Mouse (Mus musculus) right cerebral cortex, postnatal 25 days (tissue): ENCODE data around the gene Spsb4.

ENCODE experiments used
- DNase-seq: peaks from one replicate; pipeline ENCODE4 v3.0.0; 2022

Gene Spsb4

DNA sequence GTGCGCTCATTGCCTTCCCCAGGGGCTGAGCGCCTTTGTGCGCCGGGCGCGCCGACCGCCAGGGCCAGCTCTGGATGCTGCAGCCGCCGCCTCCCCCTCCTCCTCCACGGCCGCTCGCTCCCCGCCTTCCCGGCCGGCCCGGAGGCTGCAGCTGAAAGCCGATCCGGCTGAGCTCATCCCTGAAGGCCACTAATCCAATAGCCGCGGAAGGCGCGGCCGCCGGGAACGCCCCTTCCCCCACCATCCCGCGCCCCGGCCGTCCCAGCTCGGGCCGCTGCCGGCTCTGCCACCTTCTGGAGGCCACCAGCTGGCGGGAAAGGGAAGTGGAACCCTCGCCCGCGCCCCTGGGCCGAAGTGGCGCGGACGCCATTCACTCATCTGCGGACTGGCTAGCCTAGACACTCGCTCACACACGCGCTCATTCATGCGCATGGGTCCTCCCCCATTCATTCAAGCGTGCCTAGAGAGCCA, at the start of gene Spsb4:
TSS of gene Spsb4 (minus strand) at position 167 of the 471 bp plus-strand sequence.
- DNase-seq = peak; percentile 70

DNA sequence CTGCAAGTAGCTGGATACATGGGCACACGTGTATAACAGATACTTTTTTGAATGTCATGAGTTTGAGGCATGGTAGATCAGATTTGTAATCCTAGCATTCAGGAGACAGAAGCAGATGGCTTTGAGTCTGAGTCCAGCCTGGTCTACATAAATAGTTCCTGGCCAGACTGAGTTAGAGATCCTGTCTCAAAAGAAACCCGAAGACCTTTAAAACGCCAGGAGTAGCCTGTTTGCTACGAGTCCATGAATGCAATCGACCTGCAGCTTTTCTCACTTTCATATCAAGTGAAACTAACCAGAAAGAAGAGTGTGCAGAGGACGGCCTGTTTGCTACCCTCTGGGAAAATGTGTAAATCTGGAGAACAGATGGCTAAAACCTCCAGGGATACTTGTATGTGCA, 49.1 kb upstream of the Spsb4 start:
- no peak for DNase-seq

DNA sequence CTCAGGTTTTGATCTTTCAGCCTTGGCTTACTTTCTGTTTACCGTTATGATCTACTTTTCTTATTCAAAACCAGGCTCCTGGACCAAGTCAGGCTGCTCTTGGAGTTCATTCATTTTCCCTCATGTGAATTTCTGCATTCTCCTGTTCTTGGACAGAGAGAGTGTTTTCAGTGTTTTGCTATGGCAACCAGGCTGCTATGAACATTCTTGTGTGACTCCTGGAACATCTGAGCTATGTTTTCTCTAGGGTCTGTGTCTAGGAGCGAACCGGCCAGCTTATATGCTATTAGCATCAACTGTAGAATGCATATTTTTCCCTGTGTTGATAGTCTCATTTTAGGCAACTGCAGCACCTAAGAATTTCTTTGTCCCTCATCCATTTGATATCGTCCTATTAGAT, 47.2 kb upstream of the Spsb4 start:
- DNase-seq = no peak

GRCm38 (mm10) chr9:97065216-97065615, 46.6 kb upstream of the Spsb4 start:
- no peak for DNase-seq

DNA sequence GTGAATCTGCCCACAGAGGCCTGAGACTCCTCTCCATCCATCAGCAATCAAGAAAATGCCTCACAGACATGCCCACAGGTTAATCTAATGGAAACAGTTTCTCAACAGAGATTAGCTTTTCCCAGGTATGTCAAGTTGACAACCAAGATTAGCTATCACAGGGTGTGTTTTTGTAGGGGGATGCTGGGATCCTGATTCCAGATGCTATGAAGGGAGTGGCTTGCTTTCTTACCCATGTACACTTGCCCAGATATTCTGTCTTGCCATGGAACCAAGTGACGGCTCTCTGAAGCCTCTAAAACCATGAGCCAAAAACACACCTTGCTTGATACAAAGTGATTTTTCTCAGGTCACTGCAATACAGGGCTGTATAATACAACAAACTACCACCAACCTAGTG, 45.5 kb upstream of the Spsb4 start:
- DNase-seq = no peak

GRCm38 (mm10) chr9:97061696-97062095, 43.1 kb upstream of the Spsb4 start:
- no peak for DNase-seq

DNA sequence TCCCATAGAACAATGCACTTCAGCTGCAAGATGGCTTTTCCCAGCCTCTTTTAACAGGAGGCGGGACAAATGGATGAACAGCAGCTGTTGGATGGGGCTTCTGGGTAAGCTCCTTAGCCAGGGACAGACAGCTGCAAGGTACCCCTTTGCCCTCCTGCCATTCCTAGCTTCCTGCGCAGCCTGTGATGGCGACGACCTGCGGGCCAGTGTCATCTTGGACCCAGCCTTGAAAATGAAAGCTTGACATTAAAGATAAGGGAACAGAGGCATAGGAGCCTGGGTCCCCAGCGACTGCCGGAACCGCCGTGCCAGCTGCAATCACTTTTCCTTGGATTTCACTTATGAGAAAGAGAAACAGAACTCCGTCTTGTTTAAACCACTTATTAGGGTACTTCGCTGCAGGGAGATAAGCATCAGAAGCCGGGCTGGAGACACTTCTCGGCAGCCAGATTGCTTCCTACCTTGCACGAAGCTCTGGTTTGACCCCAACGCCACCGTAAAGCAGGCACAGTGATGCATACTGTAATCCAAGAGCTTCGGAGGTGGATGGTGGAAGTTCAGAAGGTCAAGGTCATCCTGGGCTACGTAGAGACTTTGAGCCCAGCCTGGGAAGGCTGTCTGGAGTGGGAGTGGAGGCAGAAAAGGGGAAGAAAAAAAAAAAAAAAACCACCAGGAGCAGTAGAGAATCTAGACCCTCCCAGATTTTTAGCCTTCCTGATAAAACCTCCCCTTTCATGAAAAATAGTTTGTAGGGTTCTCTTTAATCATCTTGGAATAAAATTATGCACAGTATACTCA, 38.1 kb upstream of the Spsb4 start:
- no peak for DNase-seq

DNA sequence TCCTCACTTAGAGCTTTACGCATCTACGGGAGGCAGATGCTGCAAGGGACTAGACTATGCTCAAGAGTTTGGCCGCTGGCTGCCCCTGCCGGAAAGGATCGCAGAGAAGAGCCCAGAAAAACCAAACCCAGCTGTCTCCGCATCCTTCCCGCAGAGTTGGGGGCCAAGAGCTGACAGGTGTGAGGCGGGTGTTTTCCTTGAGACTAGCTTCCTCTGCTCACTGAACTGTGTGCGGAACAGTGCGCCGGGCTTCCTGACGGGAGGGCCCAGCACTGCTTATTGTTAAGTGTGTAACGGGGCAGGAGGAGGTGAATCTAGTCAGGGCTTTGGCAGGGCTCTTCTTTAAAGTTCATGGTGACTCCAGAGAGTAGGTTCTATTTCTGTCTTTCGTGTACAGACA, 37.3 kb upstream of the Spsb4 start:
- no peak for DNase-seq

- no peak for DNase-seq
These were observed 32.5 kb upstream of the Spsb4 start for GRCm38 (mm10) chr9:97051176-97051575.

GRCm38 (mm10) chr9:97046240-97046639, 27.6 kb upstream of the Spsb4 start:
- DNase-seq = no peak

- DNase-seq = no peak
These were observed 23.0 kb upstream of the Spsb4 start for GRCm38 (mm10) chr9:97041633-97042032.

GRCm38 (mm10) chr9:97038010-97038409, 19.4 kb upstream of the Spsb4 start:
- DNase-seq = no peak

- DNase-seq = no peak
These were observed 18.0 kb upstream of the Spsb4 start for GRCm38 (mm10) chr9:97036656-97037055.

DNA sequence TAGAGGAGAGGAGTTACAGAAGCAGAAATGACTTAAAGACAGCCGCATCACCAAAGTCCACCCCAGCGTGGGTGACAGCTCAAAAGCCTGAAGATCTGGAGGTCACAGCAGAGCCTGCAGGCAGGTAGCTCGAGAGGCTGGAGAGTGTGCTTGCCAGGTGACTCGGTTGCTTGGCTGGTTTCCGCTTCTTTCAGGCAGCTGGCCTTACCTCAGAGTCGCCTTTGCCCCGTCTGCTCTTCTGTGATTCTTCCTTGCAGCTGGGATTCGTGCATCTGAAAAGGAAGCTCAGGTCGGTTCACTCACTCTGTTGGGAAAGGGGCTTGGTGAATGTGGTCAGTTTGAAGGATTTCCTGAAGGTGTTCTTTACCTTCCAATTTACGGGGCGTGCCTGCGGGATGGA, 8.7 kb upstream of the Spsb4 start:
- DNase-seq = no peak

DNA sequence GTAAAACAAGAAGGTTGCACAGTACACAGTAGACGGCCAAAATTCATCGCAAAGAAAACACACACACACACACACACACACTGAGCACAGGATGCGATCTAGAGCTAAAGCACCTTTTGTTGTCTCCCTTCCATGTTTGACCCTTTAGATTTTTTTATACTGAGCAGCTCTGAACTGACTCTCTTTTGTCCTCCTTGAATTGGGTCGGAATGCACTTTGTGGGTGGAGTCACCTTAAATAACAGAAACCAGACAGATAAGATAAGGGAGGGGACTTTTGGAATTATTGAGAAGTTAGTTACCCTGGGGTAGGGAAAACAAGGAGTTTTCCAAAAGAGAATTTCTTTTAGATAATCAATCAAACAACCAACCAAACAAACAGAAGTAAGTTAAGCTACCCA, 7.4 kb upstream of the Spsb4 start:
- DNase-seq = no peak

- no peak for DNase-seq
These were observed 5.8 kb upstream of the Spsb4 start for GRCm38 (mm10) chr9:97024451-97024850.

GRCm38 (mm10) chr9:97022948-97023347, 4.3 kb upstream of the Spsb4 start:
- DNase-seq = no peak

DNA sequence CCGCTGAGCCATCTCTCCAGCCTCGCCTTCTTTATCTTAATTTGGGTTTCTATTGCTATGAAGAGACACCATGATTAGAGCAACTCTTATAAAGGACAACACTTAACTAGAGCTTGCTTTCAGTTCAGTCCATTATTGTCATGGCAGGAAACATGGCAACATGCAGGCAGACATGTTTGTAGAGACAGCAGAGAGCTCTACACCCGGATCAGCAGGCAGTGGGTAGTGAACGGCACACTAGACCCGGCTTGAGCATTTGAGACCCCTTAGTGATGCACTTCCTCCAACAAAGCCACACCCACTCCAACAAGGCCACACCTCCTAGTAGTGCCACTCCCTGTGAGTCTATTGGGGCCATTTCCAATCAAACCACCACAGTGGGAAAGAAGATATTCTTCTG, 3.7 kb upstream of the Spsb4 start:
- no peak for DNase-seq

DNA sequence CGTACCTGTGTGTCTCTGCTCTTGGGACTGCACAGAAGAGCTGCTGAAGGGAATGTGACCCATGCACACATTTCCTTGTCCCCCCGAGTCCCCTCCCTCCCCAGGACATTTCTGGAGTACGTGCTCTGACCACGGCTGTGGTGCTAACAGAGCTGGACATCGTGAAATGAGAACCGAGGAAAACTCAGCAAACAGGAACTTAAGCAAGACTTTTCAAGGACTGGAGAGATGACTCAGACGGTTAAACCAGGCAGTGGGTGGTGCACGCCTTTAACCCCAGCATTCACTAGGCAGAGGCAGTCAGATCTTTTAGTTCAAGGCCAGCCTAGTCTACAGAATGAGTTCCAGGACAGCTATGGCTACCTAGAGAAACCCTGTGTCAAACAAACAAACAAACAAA, 1.5 kb upstream of the Spsb4 start:
- no peak for DNase-seq

DNA sequence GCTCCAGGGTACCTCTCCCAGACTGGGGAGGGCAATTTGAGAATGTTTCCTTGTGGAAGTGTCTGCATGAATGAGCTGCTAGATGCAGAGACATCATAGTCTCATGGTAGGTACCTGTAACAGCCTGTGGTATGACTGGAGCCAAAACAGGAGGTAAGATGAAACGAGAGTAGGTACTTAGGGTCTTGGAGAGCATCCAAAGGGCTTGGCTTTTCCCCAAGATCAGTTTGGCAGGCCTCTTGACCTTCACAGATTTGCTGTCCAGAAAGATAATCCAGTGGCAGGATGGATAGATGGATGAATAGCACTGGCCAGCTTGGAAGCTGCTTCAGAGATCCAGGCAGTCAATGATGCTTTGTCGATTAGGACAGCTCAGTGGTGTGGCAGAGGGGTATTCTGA, 1.0 kb upstream of the Spsb4 start:
- no peak for DNase-seq

- no peak for DNase-seq
These were observed 588 bp upstream of the Spsb4 start for GRCm38 (mm10) chr9:97019231-97019630.

- peak; percentile 55 for DNase-seq
These were observed 617 bp downstream of the Spsb4 start for GRCm38 (mm10) chr9:97017811-97018641.

DNA sequence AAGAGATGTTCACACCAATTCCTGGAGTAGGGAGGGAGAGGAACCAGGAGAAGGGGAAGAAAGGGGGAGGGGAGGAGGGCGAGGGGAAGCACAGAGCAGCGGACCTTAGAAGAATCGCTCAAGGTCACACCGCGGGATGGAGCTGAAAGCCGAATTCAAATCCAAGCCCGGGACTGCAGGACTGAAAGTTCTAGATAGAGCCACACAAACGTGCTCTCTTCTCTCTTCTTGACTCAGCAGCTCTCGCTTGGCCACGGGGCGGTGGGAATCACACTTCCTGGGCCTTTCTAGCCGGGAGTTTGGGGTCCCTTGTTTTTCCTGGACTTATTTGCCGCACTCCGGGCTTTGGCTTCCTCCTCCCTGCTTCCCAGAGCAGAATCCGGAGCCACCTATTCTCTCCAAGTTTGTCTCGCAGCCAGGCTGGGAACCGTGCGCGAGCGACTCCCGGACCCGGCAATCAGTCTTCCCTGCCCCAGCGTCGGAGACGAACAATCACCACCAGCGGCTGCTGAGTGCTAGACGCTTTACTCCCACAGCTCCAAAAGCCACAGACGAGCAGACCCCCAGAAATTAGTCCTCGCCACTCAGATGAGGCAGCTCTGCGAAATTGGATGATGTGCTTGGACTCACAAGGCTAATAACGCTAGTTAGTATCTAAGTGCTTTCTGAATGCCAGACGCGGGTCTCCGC, 1.4 kb downstream of the Spsb4 start:
- DNase-seq = no peak

GRCm38 (mm10) chr9:97015751-97016150, 2.9 kb downstream of the Spsb4 start:
- DNase-seq = no peak
